Mouse (Mus musculus) E14TG2a.4 (cell line): ENCODE measurements around the gene H2-T23.
"Not testable (repeated sequence)": the region's sequence is repeated elsewhere in the genome, so short reads cannot be mapped to it uniquely, and the experiment has no call there.

Experiments used
- H3K27me3 ChIP-seq: 2 replicates; pipeline ENCODE4 v1.6.1; 2014; ENCODE audit warnings: low read length, control low read depth; ENCODE audit not compliant: insufficient read depth
- H3K36me3 ChIP-seq: 2 replicates; pipeline ENCODE4 v1.6.1; 2014; ENCODE audit warnings: low read length, control low read depth; ENCODE audit not compliant: insufficient read depth
- H3K4me1 ChIP-seq: replicated peaks from 2 replicates; pipeline ENCODE4 v1.6.1; 2014; ENCODE audit warnings: low read depth, low read length, control low read depth
- H3K4me3 ChIP-seq: replicated peaks from 2 replicates; pipeline ENCODE4 v1.5.1; 2014; ENCODE audit warnings: mild to moderate bottlenecking, low read length
- H3K9me3 ChIP-seq: 2 replicates; pipeline ENCODE4 v1.6.1; 2014; ENCODE audit warnings: low read length, control low read depth
- CTCF ChIP-seq: conservative IDR thresholded peaks from 2 replicates; pipeline ENCODE4 v1.5.1; 2014; ENCODE audit warnings: low read length
- NANOG ChIP-seq: IDR thresholded peaks from 2 replicates; pipeline ENCODE4 v1.6.1; 2014; ENCODE audit warnings: borderline replicate concordance, low read length, mixed read lengths
- POU5F1 ChIP-seq: IDR thresholded peaks from 2 replicates; pipeline ENCODE4 v1.6.1; 2014; ENCODE audit warnings: low read length, borderline replicate concordance

Gene H2-T23

DNA sequence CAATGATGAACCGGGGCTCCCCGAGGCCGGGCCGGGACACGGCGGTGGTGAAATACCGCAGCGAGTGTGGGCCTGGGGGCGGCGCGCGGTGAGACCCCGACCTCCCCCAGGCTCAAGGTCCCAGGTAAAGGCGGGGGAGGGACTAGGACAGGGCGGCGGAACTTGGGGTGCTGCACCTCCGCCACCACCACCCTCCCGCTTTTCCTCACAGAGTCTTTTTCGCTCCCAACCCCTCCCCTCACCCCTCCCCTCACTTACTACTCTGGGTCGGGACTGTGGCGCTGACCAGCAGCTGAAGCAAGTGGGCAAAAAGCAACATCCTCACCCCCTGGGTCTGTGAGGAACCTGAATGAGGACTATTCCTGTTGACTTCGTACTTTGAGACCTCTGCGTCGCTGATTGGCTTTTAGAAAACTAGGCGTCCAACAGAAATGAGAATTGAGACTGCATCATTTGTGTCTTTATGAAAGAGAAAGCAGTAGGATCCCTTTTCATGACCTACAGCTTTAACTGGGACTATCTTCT, at the start of gene H2-T23:
Gene H2-T23, minus strand, starts transcription at position 505 of the 525 bp plus-strand sequence.
- H3K4me1 ChIP-seq, result peaks cover 43% of the 10 kb centered on the region
- not testable (repeated sequence) for H3K36me3 ChIP-seq, H3K27me3 ChIP-seq, H3K9me3 ChIP-seq
- H3K4me3 ChIP-seq, result peak within 1 kb of the TSS; percentile 77

DNA sequence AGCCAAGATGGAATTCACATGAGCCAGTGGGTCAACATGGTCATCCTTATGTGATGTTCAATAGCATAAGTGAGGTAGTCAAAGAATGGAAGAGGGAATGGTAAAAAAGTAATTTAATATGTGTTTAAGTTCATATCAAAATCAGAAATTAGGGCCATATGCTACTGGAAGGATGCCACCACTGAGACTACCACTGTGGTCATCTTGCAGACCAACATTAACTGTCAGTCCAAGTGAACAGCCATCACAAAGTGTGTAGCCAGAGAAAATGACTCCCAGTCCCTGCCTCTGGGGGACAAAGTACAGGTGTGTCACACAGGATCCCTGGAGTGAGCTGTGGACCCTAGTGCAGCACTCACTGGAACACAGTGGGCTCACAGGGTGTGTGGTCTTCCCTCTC, 49.2 kb upstream of the H2-T23 start:
- H3K4me3 ChIP-seq, H3K36me3 ChIP-seq, H3K9me3 ChIP-seq: not testable (repeated sequence)
- Histone ChIP-seq H3K27me3 (peaks cover 78% of the 10 kb centered on the region), H3K4me1 (peaks cover 27% of the 10 kb centered on the region)

DNA sequence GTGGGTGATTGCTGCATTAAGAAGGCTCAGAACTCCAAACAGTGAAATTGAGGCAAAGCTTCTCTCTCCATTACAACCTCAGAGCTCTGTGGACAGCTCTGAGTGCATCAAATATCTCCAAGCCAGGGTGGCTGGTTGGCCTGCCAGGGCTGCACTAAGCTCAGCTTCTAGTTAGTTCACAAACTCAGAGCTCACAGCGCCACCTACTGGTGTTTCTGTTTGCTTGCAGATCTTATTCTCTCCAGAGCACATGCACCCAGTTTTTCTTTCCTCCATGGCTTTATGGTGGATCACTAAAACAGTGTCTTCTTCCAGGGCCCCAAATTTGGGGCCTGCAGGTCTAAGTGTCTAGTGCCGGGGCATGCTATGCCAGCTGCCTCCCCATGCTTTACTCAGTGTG, 28.2 kb upstream of the H2-T23 start:
- Histone ChIP-seq H3K9me3 (peaks cover 16% of the 10 kb centered on the region), H3K4me1 (no peaks in the 10 kb centered on the region; the same call in 1 of the 2 replicates), H3K36me3 (no peaks in the 10 kb centered on the region), H3K4me3 (no peak overlapping the region), H3K27me3 (peaks cover 55% of the 10 kb centered on the region)
- TF ChIP-seq NANOG (no peak), CTCF (peak; percentile 87), POU5F1 (no peak)

DNA sequence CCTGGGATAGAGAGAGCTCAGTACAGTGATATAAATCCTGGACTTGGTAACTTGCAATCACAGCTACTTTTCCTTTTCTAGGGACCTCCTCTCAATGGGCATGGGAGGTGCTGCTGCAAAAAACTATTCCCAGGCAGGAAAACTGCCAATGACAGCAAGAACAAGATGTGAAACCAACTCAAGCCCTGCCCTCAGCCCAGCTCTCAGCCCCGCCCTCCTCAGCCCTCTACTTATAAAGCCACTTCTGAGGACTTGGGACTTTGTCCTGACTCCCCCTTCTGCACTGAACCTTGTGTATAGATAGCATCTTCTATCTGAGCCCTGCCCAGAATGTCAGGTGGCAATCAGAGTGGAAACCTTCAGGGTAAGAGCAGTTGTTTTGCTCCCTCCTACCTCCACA, 25.7 kb upstream of the H2-T23 start, which contains the start of gene Gm11127:
Gene Gm11127, minus strand, starts transcription at position 10 of the 400 bp plus-strand sequence.
- H3K36me3 ChIP-seq, H3K4me1 ChIP-seq: not testable (repeated sequence)
- Histone ChIP-seq H3K4me3 (peak within 1 kb of the TSS; percentile 55; the same call in 1 of the 2 replicates), H3K27me3 (peaks cover 41% of the 10 kb centered on the region), H3K9me3 (peaks cover 16% of the 10 kb centered on the region)

DNA sequence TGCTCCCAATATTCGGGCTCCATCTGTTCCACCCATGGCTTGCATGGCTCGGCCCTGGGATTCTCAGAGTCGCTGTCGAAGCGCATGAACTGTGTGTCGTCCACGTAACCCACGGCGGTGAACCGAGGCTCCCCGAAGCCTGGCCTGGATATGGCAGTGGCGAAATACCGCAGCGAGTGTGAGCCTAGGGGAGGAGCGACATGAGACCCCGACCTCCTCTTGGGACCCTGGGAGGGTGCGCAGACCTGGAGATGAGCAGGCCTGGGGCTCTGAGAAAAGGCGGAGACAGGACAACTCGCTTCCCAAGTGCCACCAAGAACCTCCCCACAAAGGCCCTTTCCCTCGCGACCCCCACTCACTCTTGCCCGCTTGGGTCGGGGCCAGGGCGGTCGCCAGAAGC, 25.3 kb upstream of the H2-T23 start:
- H3K36me3 ChIP-seq, H3K4me1 ChIP-seq: not testable (repeated sequence)
- H3K9me3 ChIP-seq, result peaks cover 16% of the 10 kb centered on the region
- H3K27me3 ChIP-seq, result peaks cover 38% of the 10 kb centered on the region
- H3K4me3 ChIP-seq, result peak overlapping the region; percentile 55; the same call in 1 of the 2 replicates

DNA sequence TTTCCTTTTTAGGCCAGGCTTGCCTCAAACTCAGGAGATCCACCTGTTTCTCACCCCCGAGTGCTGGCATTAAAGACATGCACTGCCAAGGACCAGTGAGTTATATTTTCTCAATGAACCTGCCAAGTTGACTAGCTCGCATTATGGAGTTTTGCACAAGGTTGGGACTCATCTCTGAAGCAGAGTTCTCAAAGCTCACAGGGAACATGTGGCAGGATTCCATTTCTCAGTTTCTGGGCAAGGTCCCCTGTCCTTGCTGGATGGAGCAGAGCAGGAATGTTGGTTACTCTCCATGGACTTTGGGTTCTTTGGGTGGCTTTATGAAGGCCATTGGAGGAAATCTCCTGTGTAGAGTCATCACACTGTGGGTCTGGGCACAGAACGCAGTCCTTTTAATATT, 10.6 kb upstream of the H2-T23 start:
- Histone ChIP-seq H3K4me3 (no peak overlapping the region), H3K9me3 (no peaks in the 10 kb centered on the region), H3K4me1 (peaks cover 3% of the 10 kb centered on the region; the same call in 1 of the 2 replicates), H3K27me3 (peaks cover 51% of the 10 kb centered on the region), H3K36me3 (no peaks in the 10 kb centered on the region)
- TF ChIP-seq CTCF, result no peak
- no peak for TF ChIP-seq POU5F1
- TF ChIP-seq NANOG, result no peak

DNA sequence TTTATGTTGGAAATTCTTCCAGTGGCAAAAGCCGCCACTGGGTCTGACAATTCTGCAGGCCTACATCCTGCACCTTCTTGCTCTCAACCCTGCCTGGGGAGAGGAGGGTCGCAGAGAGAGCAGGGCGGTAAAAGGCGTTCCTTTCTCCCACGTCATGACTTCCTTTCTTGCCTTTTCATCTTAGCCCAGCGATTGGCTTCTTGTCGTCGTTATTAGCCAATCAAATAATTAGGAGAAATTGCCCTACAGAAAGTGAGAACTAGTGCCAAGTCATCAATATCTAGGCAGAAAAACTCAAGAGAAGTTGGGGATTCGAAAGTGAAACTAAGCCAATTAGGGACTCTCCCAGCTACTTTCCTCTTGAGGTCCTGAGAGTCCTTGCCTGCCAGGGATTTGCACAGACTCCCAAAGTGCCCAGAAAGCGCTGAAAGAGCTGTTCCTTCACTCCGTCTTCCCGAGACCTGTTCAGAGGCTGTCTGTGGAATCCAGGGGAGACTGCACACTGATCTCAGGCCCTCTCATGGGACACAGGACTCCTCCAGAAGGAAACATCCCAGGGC, 10.0 kb upstream of the H2-T23 start, which contains the start of the genes H2-T22 and Gm6034:
Gene H2-T22, minus strand, starts transcription at position 138 of the 560 bp plus-strand sequence.
Gene Gm6034, plus strand, starts transcription at position 352 of the 560 bp plus-strand sequence.
- not testable (repeated sequence) for H3K4me1 ChIP-seq, H3K36me3 ChIP-seq, H3K9me3 ChIP-seq
- Histone ChIP-seq H3K4me3 (peak within 1 kb of the TSS; percentile 39), H3K27me3 (peaks cover 50% of the 10 kb centered on the region)

DNA sequence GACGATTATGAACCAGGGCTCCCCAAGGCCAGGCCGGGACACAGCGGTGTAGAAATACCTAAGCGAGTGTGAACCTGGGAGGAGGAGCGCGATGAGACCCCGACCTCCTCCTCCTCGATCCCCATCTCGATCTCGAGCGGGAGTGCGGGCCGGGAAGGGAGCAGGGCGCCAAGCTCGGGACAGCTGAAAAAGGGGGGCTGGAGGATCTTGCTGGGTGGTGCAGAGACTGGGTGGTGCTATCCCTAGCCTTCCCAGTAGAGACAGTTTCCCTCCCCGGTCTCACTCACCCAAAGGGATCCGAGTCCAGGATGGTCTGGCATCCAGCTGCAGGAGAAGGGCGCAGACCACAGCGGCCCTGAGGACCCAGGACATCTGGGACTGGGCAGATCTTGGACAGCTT, 9.4 kb upstream of the H2-T23 start:
- H3K9me3 ChIP-seq, H3K4me1 ChIP-seq: not testable (repeated sequence)

DNA sequence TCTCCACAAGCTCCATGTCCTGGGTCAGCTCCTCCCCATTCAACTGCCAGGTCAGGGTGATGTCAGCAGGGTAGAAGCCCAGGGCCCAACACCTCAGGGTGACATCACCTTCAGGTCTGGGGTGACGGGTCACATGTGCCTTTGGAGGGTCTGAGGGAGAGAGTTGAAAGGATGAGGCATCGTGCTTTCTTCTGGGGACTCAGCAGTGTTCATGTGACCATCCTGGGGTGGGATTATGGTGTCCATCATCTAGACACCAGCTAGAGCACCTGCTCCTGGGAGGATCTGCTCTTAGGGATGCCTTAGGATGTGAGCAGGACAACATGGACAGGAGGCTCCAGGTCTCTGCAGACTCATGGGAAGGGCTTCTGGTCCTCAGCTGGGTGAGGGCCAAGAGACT, 7.9 kb upstream of the H2-T23 start:
- peaks cover 13% of the 10 kb centered on the region for H3K36me3 ChIP-seq
- not testable (repeated sequence) for H3K4me3 ChIP-seq, H3K4me1 ChIP-seq, H3K9me3 ChIP-seq
- peaks cover 42% of the 10 kb centered on the region for H3K27me3 ChIP-seq

More for the DNA sequence above, 9.4 kb upstream of the H2-T23 start:
- Histone ChIP-seq H3K4me3 (peak overlapping the region; percentile 39), H3K36me3 (peaks cover 12% of the 10 kb centered on the region), H3K27me3 (peaks cover 44% of the 10 kb centered on the region)

DNA sequence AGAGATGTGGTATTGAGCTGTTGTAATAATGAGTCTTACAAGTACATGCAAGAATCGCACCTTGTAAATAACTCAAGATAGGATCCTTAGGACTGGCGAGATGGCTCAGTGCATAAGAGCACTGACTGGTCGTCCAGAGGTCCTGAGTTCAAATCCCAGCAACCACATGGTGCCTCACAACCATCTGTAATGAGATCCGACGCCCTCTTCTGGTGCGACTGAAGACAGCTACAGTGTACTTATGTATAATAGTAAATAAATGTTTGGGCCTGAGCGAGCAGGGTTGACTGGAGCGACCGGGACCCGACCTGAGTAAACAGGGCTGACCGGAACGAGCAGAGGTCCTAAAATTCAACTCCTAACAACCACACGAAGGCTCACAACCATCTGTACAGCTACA, 3.5 kb upstream of the H2-T23 start:
- H3K36me3 ChIP-seq, result peaks cover 13% of the 10 kb centered on the region

More for the DNA sequence above, 3.5 kb upstream of the H2-T23 start:
- not testable (repeated sequence) for H3K9me3 ChIP-seq, H3K4me3 ChIP-seq
- peaks cover 10% of the 10 kb centered on the region for H3K27me3 ChIP-seq
- H3K4me1 ChIP-seq, result peaks cover 16% of the 10 kb centered on the region
